1 mouse cellular context compared by ENCODE assay signal in genomic region chr8:70505698-70506327, GRCm38 (mm10).
TF ChIP-seq lines count a peak whose summit lies in the region.

No protein-coding gene starts in this region.

TF ChIP-seq in MEL, 35 proteins besides CTCF, POLR2A, EP300 and RAD21:
- TF ChIP-seq USF2 (IDR thresholded peaks at IDR 0.05; ENCODE audit: borderline replicate concordance in 1 of 2, insufficient read depth in 1 of 2, low read depth in 1 of 2, low read length in 2 of 2) (0 out of 4 replicates have a peak, but pooled peaks of 1 of the 2 experiments have one; percentile 28), UBTF (IDR thresholded peaks at IDR 0.05; ENCODE audit: borderline replicate concordance, insufficient read depth, low read depth, low read length) (no peak), HCFC1 (IDR thresholded peaks at IDR 0.05; ENCODE audit: low read depth, low read length) (no peak), ZKSCAN1 (IDR thresholded peaks at IDR 0.05; ENCODE audit: low read depth, low read length) (no peak), MAX (IDR thresholded peaks at IDR 0.05; ENCODE audit: low read length) (peak; percentile 61; the same call in 1 of the 2 replicates), USF1 (IDR thresholded peaks at IDR 0.05; ENCODE audit: low read depth, low read length) (peak; percentile 81), ZMIZ1 (IDR thresholded peaks at IDR 0.05; ENCODE audit: low read depth, low read length) (no peak), CHD2 (IDR thresholded peaks at IDR 0.05; ENCODE audit: low read length) (no peak), SIN3A (IDR thresholded peaks at IDR 0.05; ENCODE audit: low read length) (0 out of 2 replicates have a peak, but pooled peaks have one; percentile 2), MEF2A (IDR thresholded peaks at IDR 0.05; ENCODE audit: extremely low read depth, insufficient replicate concordance, low read depth, low read length, poor library complexity, severe bottlenecking) (no peak), TCF12 (IDR thresholded peaks at IDR 0.05; ENCODE audit: low read depth, low read length) (no peak)
